Mouse (Mus musculus) midbrain, embryonic 12.5 days (tissue): ENCODE data around the gene Scgb1b10. TPM values are rescaled to one million over a fixed set of nuclear protein-coding genes. Genes with fewer than 3 reads are reported as not detected.
"Not testable (repeated sequence)": the region's sequence is repeated elsewhere in the genome, so short reads cannot be mapped to it uniquely, and the experiment has no call there.

Source experiments
- ATAC-seq: fragments of 200-750 bp; cut with Nextera tagmentation; 2 replicates; pipeline ENCODE4 v1.8.0; 2017; ENCODE audit warnings: low read depth, moderate TSS enrichment, moderate library complexity; ENCODE audit not compliant: low FRiP score
- H3K27ac ChIP-seq: fragments of 300-500 bp; sonication (generic); replicated peaks from 2 replicates; pipeline ENCODE4 v1.5.1; 2016; ENCODE audit warnings: mild to moderate bottlenecking
- H3K27me3 ChIP-seq: fragments of 300-500 bp; sonication (generic); 2 replicates; pipeline ENCODE4 v1.6.1; 2016; ENCODE audit warnings: mild to moderate bottlenecking
- H3K36me3 ChIP-seq: fragments of 300-500 bp; sonication (generic); 2 replicates; pipeline ENCODE4 v1.6.1; 2016
- H3K4me1 ChIP-seq: fragments of 300-500 bp; sonication (generic); 2 replicates; pipeline ENCODE4 v1.6.1; 2016
- H3K4me2 ChIP-seq: fragments of 300-500 bp; sonication (generic); replicated peaks from 2 replicates; pipeline ENCODE4 v1.6.1; 2016; ENCODE audit warnings: mild to moderate bottlenecking, moderate library complexity
- H3K4me3 ChIP-seq: fragments of 300-500 bp; sonication (generic); 2 replicates; pipeline ENCODE4 v1.5.1; 2016; ENCODE audit warnings: mild to moderate bottlenecking
- H3K9ac ChIP-seq: fragments of 300-500 bp; sonication (generic); replicated peaks from 2 replicates; pipeline ENCODE4 v1.6.1; 2016; ENCODE audit warnings: mild to moderate bottlenecking, moderate library complexity
- H3K9me3 ChIP-seq: fragments of 300-500 bp; sonication (generic); 2 replicates; pipeline ENCODE4 v1.6.1; 2016; ENCODE audit warnings: mild to moderate bottlenecking
- polyA plus RNA-seq: library from polyadenylated mRNA; unstranded; fragments of >200 nt; fragmentation: Nextera tagmentation; extraction: Ambion mirVana; gene quantifications from 2 replicates; pipeline ENCODE4 v1.2.1, GENCODE M21; 2016

Scgb1b10 gene
- polyA plus RNA-seq: not detected in 2 replicates

DNA sequence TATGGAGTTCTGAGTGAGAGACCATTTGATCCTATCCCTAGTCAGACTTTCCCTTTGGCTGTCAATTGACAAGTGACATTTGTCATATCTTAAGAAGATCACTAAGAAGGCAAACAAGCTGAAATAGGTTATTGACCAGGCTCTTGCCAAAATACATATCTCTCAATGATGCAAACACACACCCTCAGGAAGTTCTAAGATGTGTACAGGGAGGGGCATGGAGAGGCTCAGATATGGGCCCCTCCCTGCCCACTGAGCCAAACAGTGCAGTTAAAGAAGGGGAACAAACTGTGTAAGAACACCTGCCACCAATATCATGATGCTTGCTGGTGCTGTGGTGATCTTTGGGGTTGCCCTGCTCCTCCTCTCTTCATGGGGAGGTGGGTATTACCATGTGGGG, at the start of gene Scgb1b10:
Gene Scgb1b10, plus strand, starts transcription at position 301 of the 400 bp plus-strand sequence.
- H3K9me3 ChIP-seq, H3K9ac ChIP-seq, H3K36me3 ChIP-seq, ATAC-seq, H3K27me3 ChIP-seq, H3K4me3 ChIP-seq, H3K4me1 ChIP-seq, H3K27ac ChIP-seq, H3K4me2 ChIP-seq: not testable (repeated sequence)

Other genes starting within 250 kb of the Scgb1b10 start
- not detected in 2 replicates for gene Scgb2b11, start 110.3 kb downstream of the Scgb1b10 start, polyA plus RNA-seq
- not detected in 2 replicates for gene Scgb1b11, start 122.0 kb downstream of the Scgb1b10 start, polyA plus RNA-seq
- not detected in 2 replicates for gene Scgb2b12, start 226.4 kb downstream of the Scgb1b10 start, polyA plus RNA-seq
- not detected in 2 replicates for gene Scgb1b12, start 233.3 kb downstream of the Scgb1b10 start, polyA plus RNA-seq